Mouse (Mus musculus) urinary bladder, postnatal 4 days (tissue): Measurements from ENCODE around the gene Gm826.
A peak's percentile ranks its signal among the peaks of the same experiment; 100 is the strongest.

Source experiments
- DNase-seq, 2 experiments: peaks; one replicate each; pipeline ENCODE4 v3.0.0; 2021 to 2022; ENCODE audit warnings: low spot score in 2 of 2

Gene Gm826

DNA sequence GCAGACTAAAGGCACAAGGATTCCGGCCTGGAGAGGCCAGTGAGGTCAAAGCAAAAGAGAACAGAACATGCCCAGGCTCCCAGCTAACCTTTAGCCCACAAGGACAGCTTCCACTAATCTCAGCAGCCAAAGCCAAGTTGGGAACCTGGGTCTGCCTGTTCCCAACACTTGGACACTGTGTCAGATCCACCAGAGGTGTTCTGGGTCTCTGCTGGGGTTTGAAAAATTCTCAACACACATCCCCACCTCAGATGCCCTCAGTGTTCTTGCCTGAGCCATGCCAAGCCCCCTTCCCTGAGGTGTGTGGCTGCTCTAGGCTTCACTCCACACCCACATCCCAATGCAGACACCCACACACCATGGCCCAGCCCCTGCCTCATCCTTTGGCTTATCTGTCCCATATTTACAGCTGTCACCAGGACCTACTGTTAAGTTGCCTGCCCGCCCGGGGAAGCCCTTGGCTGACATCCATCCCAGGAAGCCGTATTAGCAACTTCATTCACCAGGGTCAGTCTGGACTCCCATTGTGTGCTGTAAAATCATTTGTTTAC lies at the start of gene Gm826:
TSS of gene Gm826 (minus strand) at position 52 of the 551 bp plus-strand sequence.
- DNase-seq, result no peak

DNA sequence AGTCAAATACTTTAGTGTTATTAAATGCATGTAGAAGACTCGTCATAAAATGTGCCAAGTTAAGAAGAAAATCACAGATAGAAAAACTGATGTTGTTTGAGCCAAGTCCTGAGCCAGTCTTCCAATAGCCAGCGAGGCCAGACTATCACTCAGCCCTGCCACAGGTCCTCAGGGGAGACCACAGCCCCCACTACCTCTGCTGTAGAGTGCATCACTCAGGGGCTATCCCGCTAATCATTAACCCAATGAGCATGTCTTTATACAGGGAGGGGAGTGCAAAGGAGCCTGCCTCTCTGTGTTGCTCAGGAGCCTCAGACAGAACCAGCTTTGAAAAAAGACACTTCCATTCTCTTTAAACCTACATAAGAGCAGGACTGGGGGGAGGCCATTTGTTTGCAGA lies 49.5 kb upstream of the Gm826 start:
- no peak for DNase-seq

DNA sequence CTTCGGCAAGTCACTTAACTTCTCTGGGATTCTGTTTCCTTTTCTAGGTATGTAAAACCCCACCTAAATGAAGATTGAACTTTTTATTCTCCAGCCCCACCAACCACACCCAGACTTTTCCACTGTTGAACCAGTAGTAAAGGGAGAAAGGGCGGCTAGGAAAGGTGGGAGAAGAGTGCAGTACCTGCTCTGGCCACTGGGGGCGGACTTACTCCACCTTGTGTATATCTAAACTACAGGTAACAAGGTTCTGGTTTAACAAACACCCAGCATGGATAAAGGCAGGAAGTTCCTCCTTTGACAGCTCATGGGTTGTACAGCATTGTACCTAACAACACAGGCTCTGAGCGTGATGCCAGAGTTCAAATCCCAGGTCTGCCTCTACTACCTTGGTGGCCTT lies 44.3 kb upstream of the Gm826 start:
- DNase-seq, result no peak

DNA sequence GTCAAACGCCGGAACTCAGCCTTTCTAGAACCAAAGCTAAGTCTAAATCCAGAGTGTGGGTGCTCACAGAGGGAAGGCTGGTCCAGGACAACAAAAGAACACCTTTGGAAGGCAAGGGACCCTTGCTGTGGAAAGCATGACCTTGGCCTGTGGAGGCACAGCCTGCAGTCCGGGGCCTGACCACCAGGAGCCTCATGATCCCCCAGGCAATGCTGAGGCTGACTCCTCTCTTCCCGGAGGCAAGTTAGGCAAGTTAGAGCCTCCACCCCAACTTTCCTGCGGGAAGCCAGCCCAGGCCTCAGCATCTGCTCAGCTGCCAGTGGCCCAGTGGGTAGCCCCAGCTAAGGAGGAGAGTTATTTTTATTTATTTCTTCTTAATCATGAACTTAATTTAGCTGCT lies 42.3 kb upstream of the Gm826 start:
- no peak for DNase-seq

DNA sequence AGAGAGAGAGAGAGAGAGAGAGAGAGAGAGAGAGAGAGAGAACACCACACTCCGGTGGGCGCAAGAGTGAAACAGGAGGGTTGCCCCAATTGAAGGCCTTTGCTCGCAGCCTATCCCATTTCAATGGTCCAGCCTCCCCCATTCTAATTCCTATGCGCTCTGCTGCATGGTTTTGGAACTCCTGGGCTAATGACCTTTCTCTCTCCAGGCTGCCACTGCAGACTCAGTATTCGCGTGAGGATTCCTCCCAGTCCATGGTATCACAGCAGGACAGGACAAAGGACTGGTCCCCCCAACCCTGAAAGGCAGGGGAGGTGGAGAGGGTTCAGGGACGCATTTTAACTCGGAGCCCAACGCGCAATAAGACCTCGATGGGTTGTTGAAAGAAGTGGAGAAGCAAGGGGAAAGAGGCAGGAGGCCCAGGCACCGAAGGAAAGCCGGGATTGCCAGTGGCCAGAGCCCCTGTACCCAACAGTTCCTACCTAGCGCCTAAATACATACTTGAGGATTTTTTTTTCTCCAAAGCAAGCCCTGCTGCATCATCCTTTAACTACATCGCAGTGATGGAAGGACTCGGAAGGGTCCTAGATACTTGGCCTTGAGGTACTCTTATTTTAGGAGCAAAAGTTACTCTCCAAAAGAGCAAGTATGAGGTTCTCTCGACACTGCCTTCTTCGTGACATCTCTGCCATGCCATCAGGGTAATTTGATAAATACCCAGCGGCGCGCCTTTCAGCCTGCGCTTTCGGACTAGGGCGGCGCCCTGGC lies 35.9 kb upstream of the Gm826 start:
- DNase-seq, result no peak

DNA sequence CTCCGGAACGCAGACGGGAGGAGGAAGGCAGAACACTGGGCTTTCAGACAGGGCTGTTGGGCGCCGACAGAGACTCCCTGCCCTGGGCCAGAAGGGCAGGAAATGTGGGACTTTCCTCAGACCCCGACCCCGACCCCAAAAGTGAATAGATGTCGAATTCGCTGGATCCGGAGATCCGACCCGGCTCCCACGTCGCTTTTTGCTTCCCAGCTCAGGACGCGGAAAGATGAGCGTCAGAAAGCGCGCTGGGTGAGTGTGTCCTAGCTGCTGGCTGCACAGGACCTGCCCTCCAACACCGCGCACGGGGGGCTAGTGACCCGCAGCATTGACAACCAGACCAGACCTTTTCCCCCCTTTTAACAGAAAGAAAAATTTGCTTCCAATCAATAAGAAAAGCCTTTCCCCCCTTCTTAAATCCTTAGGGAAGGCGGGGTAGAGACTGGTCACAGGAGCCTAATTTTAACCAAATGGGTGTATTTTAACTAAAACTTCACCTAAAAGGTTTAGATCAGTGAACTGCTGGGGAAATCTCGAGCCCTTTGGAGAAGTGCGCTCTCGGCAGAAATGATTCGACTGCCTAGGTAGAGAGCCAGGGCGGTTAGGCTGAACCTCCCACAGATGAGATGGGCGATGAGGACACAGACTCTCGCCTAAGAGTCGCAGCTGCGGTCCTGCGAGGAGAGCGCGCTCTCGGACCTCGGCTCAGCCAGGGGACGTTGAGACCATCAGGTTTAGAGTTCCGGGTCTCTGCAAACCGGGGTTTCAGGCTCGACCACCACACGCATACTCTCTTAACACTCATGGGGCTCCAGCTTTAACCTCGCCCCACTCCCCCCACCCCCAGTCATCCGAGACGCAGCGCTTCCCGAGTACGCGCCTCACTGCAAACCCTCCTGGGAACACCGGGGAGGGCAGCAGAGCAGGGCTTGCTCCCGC lies 34.7 kb upstream of the Gm826 start:
- DNase-seq, result no peak

DNA sequence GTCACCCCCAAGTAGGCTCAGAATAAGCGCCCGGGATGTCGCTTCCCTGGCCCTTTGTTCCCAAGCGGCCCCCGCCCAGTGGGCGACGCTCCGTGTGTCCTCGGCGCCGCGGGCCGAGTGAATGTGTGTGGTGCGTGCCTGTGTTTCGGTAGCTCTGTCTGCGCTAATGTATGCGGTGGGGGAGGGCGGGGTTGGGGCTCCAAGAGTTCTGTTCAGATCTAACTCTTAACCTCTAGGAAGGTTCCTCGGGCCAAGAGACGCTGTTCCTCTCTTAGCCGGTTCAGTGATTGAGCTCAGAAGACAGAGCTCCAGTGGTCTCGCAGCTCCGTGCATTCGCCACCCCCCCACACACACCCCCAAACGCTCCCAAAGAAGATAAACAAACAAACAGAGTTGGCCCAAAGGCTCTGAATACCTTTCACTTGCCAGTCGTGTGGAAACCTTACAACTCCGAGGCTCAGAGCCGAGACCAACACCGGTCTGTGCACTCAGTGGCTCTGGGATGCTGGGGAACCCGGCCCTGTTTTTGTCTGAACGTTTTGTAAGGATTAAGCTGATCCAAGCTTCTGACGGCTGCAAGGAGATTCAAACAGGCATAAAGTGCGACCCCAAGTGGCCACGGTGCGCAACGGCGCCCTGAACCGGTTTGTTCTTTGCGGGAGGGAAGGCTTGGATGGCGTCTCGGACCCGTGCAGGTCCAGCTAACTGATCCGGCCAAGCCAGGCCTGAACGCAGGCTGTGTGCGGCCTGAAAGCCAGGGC lies 33.7 kb upstream of the Gm826 start:
- DNase-seq, result peak; percentile 80 to 91

DNA sequence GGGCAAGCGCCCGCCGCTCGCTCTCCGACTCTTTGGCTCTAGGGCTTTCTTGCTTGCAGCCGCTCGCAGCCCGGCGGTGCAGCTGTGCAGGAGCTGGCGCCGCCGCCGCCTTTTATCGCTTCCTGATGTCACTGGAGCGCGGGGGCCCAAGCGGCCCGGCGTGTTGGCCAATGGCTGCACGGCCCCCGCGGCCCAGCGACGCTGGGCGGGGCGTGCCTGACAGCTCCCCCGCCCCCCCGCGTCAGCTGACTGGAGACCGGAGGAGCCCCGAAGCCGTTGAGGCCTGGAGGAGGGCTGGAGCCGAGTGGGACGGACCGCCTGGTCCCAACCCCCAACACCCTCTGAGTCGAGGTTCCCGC lies 33.0 kb upstream of the Gm826 start, which contains the start of gene Mafb:
TSS of gene Mafb (minus strand) at position 86 of the 359 bp plus-strand sequence.
- DNase-seq, result peak; percentile 89 to 91

DNA sequence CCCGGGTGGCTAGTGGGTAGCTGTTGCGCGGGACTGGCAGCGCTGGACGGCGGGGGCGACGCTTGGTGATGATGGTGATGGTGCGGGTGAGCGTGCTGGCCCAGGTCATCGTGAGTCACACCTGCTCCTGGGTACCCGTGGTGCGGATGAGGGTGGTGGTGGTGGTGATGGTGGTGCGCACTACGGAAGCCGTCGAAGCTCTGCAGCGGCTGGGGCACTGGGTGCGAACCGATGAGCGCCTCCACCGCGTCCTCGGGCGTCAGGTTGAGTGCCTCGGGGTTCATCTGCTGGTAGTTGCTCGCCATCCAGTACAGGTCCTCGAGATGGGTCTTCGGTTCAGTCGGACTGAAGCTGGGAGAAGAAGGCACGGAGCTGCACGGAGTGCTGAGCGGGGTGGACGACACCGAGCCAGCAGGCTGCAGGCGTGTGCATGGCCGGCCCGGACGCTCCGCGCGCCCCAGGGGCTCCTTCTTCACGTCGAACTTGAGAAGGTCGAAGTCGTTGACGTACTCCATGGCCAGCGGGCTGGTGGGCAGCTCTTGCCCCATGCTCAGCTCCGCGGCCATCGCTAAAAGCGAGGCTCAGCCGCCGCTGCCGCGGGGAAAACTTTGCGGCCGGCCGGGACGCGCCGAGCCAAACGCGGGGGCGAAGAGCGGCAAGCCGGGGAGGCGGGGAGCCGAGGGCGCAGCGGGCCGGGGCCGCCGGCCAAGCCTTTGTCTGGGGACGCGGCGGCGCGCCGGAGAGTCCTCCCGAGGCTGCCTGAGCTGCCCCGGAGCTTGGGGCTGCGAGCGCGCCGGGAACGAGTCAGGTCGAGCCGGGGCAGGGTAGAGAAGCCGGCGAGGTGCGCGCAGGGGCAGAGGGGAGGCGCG lies 32.4 kb upstream of the Gm826 start:
- peak in 1 of 2 experiments; percentile 35 for DNase-seq

DNA sequence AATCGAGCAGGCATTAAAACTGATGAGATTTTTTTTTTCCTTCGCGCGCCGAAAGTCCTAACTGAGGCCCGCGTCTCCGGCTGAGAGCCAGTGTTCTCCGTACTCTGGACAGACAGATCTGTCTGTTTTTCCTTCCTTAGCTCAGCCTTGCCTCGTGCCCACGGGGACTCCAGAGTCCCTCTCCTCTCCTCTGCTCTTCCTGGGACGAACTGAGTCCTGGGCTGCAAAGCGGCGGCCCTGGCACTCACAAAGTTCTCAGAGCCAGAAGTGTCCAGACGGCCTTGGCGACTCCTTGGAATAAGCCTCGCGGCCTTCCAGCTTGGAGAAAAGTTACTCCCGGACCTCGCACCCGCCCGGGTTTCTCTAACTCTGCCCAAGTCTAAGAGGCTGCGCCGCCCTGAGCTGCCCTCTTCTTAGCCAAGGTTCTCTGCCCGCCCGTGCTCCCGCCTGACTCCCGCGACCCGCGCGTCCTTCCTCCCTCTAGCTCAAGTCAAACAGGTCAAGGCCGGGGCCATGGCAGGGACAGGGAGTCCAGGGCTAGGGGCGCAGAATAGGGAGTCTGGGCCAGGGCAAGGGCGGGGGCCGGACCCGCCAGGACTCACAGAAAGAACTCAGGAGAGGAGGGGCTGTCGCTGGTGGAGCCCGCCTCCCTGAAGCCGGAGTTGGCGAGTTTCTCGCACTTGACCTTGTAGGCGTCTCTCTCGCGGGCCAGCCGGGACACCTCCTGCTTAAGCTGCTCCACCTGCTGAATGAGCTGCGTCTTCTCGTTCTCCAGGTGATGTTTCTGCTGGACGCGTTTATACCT lies 31.3 kb upstream of the Gm826 start:
- peak in 1 of 2 experiments; percentile 49 for DNase-seq

DNA sequence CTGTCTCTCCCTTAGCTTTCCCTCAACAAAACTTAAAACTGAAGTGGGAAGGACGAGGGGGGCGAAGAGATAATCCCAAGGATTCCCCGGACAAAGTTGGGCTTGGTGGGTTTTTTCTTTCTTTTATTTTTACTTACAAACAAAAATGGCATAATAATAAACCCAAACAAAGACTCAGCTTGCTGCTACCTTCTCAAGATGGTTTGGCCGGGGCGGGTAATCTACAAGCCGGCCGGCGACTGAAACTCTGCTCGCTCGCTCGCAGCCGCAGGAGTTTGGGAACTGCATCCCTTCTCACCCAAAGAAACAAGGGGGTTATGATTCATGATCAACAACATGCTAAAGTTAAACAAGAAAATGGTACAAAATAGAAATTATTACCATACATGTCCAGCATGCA lies 30.7 kb upstream of the Gm826 start:
- DNase-seq, result no peak

DNA sequence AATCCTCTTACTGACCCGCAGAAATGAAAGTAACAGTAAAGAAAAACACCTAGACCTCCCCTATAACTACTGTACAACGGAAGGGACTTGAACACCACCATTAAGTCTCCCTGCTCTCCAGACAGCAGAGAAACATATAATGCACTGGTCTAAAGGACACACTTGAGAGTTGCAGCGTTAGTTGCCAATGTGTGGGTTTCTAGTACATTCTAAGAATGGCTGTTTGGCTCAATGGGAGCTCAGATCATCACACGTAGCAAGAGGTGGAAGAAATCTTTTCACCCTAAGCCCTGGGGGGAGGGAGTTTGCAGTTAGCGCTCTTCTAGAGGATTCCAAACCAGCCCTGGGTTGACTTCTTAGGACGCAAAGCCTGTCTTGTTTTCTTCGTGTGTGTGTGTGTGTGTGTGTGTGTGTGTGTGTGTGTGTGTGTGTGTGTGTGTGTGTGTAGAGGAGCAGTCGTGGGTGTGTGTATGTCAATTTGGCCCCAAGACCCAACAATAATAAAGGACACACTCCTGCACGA lies 30.2 kb upstream of the Gm826 start:
- DNase-seq, result no peak

DNA sequence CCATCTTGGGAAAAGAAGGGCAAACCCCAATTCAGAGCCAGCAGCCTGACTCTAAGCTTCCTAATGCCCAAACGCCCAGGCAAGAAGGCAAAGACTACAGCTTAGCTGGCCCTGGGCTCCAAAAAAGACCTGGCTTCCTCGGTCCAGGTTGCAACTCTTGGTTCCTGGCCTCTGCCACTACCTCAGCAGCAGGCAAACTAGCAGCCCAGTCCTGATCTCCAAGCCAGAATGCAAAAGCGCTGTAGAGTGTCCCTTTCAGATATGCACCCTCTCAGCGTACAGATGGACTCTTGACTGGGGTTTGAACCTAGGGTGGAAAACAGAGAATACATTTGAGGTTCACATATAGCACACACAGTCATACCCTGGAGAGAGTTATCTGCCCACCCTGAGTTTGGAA lies 29.2 kb upstream of the Gm826 start:
- no peak for DNase-seq

DNA sequence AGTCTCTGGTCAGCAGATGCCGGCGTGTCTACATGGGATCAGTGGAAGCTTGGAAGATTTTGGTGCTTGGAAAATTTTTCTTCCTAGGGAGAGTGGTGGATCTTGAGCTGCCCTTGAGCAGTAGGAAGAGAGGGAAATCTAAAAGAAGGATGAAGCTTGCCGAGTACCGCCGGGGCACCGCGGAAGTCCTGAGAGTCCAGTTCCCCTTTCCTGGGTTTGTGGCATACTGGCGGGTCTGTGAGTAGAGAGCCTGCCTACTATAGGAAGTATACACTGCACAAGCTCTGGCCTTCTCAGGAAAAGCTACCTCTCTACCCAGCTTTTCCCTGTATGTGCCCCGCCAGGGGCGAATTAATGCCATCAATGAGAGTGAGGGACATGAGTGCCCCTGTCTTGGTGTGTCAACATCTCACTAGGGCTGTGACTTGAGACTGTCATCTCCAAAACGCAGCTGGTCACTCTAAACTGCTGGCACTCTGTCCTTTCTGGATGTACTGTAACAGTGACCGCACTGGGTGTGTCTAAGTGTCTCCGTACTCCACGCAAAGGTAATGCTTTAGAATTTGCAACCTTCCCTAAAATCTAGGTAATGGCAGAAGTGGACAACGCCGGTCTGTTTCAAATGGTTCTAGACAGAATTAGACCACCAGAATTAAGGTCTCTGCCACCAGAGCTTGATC lies 27.6 kb upstream of the Gm826 start:
- no peak for DNase-seq

DNA sequence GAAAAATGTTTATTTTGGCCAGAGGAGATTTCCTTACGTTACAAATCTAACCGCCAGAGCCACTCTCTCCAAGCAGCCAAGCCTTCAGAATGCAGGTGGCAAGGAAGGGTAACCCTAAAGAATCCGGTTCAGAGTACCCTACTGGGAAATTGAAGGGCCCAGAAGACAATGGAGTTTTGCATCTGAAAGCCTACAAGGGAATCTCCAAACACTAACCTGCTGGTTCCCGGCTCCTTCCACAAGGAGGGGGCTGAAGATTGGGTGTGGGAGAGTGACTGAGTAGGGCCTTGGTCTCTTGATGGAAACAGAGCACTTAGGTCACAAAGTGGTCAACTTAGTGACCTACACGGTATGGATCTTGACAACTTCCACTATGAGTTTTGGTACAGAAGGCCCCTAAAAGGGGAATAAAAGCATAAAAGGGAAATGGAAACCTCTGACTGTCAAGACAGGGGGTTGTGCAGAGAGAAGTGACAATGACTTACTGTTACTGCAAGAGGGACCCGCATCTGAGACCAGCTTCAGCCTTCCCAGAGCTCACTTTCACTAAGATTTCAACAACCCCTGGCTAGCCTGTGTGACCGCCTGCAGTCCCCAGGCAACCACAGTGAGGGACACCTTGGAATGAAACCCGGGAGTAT lies 26.4 kb upstream of the Gm826 start:
- DNase-seq, result no peak

DNA sequence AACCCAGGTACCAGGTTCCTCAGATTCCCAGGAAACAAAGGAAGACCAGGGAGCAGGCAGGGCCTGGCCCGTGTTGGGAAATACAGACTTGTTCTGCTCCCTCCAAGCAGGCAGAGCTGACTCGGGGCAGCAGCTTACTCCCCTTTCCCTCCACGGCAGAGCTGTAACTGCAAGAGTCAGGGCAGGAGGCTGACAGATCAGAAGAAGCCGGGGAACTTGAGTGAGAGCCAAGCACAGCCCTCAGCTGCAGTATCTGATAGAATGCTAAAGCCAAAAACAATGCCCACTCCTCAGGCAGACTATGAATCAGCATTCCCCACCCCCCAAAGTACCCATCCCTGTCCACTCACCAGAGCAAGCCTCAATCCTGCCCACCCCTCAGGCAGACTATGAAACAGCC lies 24.9 kb upstream of the Gm826 start:
- no peak for DNase-seq

DNA sequence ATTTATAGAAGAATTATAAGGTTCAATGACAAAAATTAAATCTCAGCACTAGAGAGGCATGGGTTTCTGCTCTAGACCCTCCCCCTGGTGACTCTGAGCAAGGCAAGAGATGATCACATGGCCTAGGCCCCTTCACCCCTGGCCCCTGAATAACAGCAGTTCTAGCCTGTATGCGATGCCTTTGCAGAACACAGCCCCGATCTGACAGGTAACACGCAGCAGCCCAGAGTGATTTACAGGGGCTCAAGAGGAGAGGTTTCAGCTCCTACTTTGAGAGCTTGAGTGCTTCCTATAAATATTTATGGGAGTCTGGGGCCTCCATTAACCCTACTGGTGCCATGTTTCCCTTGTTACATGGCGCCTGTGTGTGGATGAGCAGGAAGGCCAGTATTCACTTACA lies 23.5 kb upstream of the Gm826 start:
- DNase-seq, result no peak

DNA sequence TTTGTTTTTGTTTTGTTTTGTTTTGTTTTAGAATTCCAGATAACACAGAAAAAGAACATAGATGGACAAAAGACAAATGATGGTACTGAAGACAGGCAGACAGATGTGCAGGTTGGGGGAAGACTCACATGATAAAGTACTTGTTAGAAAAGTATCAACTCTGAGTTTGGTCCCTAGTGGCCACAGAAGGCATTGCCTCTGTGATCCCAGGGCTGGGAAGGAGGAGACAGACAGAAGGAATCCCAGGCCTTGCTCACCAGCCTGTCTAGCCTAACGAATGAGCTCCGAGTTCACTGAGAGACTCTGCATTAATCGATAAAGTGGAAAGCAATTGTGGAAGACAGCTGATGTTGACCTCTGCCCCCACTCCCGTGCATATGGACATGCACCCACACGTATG lies 22.2 kb upstream of the Gm826 start:
- DNase-seq, result no peak

DNA sequence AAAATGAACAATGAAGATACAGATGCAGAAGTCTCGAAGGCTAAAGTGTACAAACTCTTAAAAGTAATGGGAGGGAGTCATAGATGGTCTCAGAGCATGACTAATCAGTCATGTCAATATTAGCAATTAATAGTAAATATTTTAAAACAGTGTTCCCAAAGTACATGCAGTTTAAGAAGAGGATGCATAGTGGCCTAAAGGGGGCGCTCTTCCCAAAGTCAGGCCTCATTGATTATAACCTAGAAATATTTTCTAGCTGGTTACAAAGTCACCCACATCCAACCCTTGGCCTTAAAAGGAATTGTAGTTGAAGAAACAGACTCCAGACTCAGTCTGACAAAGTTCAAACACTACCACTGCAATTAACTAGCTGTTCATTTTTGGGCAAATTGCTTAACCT lies 20.4 kb upstream of the Gm826 start:
- DNase-seq, result no peak
